Mouse (Mus musculus) retina, postnatal 7 days (tissue): ENCODE results near the gene Zdhhc8.

ENCODE experiments used
- DNase-seq: peaks from one replicate; pipeline ENCODE4 v3.0.0-alpha.2; 2012; ENCODE audit warnings: low read depth, low spot score

The Zdhhc8 gene

DNA sequence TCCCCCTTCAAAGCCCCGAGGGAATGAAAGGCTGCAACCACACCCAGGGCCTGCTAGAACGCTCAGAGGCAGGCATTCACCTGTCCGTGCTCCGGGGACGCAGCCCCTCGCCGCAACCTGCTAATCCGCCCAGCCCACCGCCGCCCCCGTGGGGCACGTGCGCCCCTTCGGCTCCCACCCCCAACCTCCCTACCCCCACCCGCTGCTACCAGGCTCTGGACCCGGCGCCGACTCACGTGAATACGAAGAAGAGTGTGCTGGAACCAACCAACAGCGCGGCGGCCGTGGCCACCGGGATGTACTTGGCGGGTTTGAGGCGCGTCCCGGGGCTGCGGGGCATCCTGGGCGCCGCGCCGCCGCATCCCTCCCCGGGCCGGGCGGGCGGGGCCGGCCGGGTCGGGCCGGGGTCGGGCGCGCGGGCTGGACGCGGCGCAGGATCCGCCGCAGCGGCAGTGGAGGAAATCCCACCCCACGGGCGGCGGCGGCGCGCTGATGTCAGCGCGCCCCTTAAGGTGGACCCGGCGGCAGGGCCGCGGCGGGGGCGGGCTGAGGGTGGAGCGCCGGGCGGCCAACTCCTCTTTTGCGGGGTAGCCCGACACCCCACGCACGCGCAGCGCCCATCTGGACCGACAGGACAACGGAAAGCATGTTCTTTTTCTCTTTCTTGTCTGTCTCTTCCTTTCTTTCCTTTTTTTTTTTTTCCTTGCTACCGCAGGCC, at the start of gene Zdhhc8:
Zdhhc8 (minus strand) TSS at position 466 of the 718 bp plus-strand sequence.
- peak; percentile 42 for DNase-seq

DNA sequence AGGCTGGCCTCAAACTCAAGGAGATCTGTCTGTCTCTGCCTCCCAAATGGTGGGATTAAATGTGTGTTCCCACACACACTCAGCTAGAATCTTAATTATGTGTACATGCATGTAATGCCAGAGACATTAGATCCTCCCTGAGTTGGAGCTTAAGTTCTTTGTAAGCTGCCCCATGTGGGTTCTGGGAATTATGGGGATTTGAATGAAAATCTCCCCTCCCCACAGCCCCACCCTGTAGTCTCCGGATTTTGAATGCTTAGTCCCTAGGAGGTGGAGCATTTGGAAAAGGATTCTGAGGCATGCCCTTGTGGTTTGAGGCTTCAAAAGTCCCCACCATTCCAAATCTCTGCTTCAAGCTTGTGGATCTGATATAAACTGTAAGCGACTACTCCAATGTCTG, 40.2 kb upstream of the Zdhhc8 start:
- peak; percentile 54 for DNase-seq

DNA sequence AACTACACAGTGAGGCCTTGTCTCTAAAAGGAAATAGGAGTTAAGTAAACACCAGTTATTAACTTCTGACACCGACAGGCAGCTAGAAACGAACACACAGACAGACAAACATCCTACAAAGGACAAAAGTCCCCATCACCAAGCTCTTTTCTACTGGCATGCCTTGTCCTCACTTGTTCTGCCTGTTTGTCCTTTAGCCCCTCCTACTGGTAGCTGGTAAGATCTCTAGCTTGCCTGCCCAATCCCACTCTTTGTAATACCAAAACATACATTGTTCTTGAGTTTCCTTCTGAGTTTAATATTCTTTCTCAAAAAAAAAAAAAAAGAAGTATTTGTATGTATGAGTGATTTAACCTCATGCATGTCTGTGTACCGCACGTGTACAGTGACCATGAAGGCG, 33.2 kb upstream of the Zdhhc8 start:
- DNase-seq: no peak

GRCm38 (mm10) chr16:18265024-18265423, 30.1 kb upstream of the Zdhhc8 start:
- no peak for DNase-seq

DNA sequence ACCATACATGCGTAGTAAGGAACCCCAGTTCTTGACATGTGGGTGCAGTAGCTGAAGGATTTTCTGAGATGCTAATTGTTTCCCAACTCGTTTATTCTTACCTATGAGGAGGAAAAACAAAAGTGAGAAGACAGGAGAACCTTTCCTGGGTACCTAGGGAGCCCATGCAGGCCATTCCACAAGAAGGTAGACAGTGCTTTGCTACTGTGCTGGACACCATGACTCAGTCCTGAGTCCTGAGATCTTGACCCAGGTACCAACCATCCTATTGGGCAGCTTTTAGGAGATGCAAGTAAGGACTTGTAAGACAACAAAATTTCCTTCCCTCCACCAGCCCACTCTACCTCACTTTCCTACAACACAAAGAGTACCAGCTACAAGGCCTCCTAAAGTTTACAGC, 23.3 kb upstream of the Zdhhc8 start, which contains the start of gene Gm49776:
Gm49776 (minus strand) TSS at position 101 of the 400 bp plus-strand sequence.
- no peak for DNase-seq

DNA sequence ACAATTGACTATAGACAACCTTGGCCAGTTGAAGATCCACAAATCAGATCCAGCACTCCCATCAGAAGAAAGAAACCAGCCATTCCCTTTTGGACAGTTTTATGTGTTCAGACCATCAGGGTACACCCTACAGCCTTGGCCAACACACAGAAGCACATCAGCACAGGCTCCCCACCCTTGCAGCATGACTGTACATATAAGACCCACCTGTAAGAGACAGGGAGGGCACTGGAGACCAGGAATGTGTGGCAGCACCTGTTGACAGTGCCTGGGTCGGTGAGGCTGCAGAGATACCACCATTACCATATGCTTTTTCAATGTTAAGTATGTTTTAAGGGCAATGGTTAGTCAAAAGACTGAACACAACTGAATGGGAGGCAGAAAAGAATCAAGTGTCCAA, 18.9 kb upstream of the Zdhhc8 start:
- DNase-seq: no peak

GRCm38 (mm10) chr16:18252736-18253135, 17.8 kb upstream of the Zdhhc8 start:
- no peak for DNase-seq

GRCm38 (mm10) chr16:18250828-18251790, 16.2 kb upstream of the Zdhhc8 start:
- no peak for DNase-seq

GRCm38 (mm10) chr16:18250231-18250630, 15.3 kb upstream of the Zdhhc8 start:
- DNase-seq: no peak

DNA sequence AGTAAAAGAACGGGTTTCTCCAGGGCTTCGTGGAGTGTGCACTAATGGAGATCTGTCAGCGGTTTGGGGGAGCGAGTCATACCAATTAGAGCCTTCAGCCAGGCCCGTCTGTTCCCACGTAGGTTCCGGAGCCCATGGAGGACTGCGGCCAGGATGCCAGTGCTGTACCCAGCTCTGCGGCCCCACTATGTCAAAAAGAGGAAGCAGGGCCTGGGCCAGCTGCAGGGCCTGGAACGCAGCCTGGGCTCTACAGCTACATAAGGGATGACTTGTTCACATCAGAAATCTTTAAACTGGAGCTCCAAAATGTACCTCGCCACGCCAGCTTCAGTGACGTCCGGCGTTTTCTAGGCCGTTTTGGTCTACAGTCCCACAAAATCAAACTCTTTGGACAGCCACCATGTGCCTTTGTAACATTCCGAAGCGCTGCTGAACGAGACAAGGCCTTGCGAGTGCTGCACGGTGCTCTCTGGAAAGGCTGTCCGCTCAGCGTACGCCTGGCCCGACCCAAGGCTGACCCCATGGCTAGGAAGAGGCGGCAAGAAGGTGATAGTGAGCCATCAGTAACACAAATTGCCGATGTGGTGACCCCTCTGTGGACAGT, 14.5 kb upstream of the Zdhhc8 start:
- DNase-seq: no peak

DNA sequence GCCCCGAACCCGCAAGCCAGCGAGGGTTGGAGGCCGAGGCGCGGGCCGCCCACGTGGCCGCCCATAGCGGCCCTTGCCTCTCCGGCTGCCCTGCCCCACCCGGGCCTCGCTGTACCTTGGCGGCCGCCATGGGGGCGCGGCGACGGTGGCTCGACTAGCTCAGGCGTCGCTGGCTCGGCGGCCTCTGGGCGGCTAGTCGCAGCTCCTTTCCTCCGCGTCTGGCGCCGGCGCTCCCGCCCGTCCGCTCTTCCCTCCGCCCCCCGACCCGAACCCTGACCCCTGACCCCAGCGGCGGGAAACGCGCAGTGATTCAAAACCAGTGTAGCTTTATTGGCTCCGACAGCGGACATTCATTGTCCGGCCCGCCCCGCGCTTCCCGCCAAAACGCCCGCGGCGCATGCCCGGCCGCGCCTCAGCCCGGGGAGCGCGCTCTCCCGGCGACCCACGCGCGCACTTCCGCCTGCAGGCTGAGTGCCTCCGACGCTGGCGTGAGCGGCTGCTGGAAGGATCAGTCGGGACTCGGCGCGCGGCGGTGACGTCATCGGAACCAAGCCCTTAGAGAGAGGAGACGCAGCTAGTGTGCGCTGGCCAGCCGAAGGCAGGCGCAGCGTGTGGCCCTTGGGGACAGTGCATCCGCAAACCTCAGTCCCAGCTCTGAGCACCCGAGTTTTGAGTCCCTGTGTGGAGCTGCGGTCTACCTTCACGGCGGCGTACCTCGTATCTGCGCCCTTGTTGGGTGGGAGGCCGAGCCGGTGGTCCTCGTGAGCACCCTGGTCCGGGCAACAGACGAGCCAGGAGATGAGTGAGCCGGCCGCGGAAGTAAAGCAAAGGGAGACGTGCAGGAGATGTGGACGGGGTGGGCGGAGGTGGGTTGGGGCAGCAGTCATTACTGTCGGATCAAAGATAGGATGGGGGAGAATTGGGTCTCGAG, 13.8 kb upstream of the Zdhhc8 start, which contains the start of the genes Trmt2a and Ranbp1:
Trmt2a (plus strand) TSS at position 247 of the 931 bp plus-strand sequence.
Ranbp1 (minus strand) TSS at position 300 of the 931 bp plus-strand sequence.
- DNase-seq: peak; percentile 98

GRCm38 (mm10) chr16:18247521-18248399, 12.8 kb upstream of the Zdhhc8 start:
- no peak for DNase-seq

DNA sequence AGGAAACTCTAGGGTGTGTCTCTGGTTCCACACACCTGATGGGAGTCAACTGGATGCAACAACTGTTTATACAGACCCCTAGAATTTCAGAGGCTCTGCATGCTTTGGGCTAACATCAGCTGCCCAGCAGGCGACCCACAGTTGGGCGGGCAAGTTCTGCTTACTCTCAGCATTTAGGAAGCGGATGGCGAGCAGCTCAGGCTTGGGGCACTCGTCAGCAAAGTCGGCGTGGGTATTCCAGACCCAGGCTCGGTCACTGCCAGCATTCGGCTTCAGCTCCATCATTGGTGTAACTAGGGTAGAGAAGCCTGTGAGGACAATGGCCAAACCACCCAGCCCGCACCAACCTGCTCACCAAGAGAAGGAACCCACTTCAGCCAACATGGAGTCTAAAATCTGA, 6.6 kb upstream of the Zdhhc8 start:
- DNase-seq: no peak

GRCm38 (mm10) chr16:18236676-18237501, 2.0 kb upstream of the Zdhhc8 start:
- DNase-seq: no peak

- DNase-seq: peak; percentile 32
These were observed 591 bp upstream of the Zdhhc8 start for GRCm38 (mm10) chr16:18235389-18236065.

- DNase-seq: no peak
These were observed 841 bp downstream of the Zdhhc8 start for GRCm38 (mm10) chr16:18233919-18234670.

GRCm38 (mm10) chr16:18233451-18233850, 1.5 kb downstream of the Zdhhc8 start:
- DNase-seq: no peak

GRCm38 (mm10) chr16:18231451-18231850, 3.5 kb downstream of the Zdhhc8 start:
- no peak for DNase-seq
